Mouse (Mus musculus): ENCODE results near the gene Ctla4. TPM values are rescaled to one million over a fixed set of nuclear protein-coding genes. Genes with fewer than 3 reads are reported as not detected.

Ctla4 gene
- total RNA-seq (2014; fragmentation: Nextera tagmentation) (not detected in 2 replicates), total RNA-seq (2017) (not detected in 2 replicates)

- ATAC-seq (replicated peaks; ENCODE audit: low FRiP score, low TSS enrichment, poor library complexity, severe bottlenecking): no peak
Observed at GRCm38 (mm10) chr1:60886981-60887380, at the start of gene Ctla4. Ctla4 (plus strand) TSS chr1:60887000.

GRCm38 (mm10) chr1:60839161-60839560 lies 47.6 kb upstream of the Ctla4 start:
- ATAC-seq (replicated peaks; ENCODE audit: low FRiP score, low TSS enrichment, poor library complexity, severe bottlenecking): no peak

DNA sequence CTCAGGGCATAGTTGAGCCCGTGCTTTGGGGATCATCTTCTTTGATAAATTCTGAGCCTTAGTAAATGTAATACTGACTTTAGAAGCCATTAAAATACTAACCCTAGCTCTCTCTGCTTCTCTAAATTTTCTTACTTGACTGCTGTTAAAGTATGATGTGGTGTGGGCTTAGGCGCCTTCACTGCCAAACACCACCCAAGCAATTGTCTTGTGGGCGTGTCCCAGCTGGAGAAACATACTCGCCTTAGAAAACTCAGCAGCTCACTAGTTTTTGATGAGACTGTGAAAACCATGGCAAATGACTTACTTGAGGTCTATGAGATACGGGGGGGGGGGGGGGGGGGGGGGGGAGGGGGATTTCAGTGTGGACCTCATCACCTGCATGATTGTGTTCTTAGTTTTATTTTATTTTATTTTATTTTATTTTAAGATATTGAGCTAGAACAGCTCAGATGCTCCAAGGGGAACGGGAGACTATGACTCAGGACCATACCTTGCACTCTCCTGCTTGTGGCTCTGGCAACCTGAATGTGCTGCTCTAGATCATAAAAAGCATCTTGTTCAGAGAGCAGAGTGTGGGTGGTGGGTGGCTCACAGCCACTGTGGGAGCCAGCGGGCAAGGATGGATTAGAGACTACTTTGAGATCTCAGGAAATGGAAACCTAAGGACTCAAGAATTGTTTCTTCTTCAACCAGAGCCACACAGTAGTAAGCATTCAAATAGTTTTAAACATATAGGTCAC lies 41.3 kb upstream of the Ctla4 start:
- no peak for ATAC-seq (replicated peaks; ENCODE audit: low FRiP score, low TSS enrichment, poor library complexity, severe bottlenecking)

GRCm38 (mm10) chr1:60846616-60847275 lies 40.1 kb upstream of the Ctla4 start:
- no peak for ATAC-seq (replicated peaks; ENCODE audit: low FRiP score, low TSS enrichment, poor library complexity, severe bottlenecking)

GRCm38 (mm10) chr1:60849112-60849511 lies 37.7 kb upstream of the Ctla4 start:
- no peak for ATAC-seq (replicated peaks; ENCODE audit: low FRiP score, low TSS enrichment, poor library complexity, severe bottlenecking)

DNA sequence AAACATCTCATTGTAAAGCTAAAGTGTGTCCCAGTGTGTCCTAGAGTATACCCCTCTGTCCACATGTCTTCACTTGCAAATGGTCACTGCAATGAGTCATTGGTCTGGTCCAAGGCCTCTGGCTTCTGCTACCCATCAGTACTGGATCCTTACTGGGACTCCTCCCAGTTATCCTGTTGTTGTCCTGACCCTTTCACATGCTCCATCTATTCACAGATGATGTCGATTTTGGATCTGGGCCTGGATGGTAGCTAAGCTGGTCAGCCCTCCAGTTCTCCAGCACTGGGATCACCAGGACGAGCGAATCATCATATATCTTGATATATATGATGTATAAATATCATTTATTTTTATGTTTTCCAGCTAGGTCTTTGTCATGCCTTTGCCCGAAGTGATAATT lies 37.0 kb upstream of the Ctla4 start:
- ATAC-seq (replicated peaks; ENCODE audit: low FRiP score, low TSS enrichment, poor library complexity, severe bottlenecking): no peak

GRCm38 (mm10) chr1:60851041-60851781 lies 35.6 kb upstream of the Ctla4 start:
- no peak for ATAC-seq (replicated peaks; ENCODE audit: low FRiP score, low TSS enrichment, poor library complexity, severe bottlenecking)

DNA sequence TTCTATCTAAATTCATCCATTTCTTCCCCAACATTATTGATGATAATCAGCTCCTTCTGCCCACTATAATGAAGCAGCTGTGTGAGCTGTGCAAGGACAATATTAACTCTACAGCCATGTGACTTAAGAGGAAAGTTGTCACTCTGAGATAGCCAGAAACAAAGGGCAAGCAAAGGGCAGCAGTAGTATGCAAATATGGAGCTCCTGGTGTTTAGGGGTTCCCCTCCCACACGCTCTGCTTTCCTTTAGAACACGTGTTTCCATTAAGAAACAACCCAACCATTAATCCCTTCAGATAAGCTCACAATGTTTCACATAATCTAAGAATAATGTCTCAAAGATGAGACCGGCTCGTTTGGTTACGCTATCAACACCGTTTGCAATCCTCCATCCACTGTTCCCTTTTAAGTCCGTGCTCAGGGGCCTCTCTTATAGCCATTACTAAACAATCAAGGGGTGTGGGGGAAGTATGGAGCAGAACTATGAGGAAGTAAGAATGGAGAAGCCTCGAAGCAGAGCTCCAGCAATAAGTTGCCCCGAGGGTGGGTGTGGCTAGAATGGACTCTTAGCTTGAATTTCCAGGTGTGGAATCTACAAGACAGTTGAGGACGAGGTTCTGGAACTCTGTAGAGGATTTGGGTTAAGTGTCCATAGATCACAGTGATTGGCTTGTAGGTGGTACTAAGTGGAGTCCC lies 34.6 kb upstream of the Ctla4 start:
- ATAC-seq (replicated peaks; ENCODE audit: low FRiP score, low TSS enrichment, poor library complexity, severe bottlenecking): no peak

- ATAC-seq (replicated peaks; ENCODE audit: low FRiP score, low TSS enrichment, poor library complexity, severe bottlenecking): no peak
Observed at GRCm38 (mm10) chr1:60852770-60853147, 34.0 kb upstream of the Ctla4 start.

DNA sequence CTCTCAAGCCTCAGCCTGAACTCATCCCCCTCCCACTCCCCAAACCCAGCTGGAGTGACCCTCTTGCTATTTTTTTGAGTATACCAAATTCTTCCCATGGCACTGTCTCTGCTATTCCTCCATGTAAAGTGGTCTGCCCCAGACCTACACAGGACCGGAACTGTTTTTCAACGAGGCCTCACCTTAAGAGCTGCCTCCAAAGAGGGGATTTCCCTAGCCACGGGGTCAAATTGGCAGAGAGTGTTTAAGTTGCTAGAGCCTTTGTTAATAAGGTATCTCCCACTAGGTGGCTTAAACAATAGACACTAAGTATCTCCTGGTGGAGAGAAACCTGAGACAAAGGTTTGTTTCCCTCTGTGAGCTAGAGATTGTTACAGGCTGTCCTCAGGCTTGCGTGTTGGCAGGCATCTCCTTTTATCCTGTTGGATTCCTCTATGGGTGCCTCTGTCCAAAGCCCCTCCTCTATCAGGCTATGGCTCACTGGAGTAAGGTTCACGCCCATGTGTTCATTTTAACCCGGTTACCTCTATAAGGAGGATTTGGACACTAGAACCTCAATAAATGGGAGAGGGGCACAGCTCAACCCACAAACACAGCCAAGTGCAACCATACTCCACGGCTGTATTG lies 33.4 kb upstream of the Ctla4 start:
- ATAC-seq (replicated peaks; ENCODE audit: low FRiP score, low TSS enrichment, poor library complexity, severe bottlenecking): no peak

- no peak for ATAC-seq (replicated peaks; ENCODE audit: low FRiP score, low TSS enrichment, poor library complexity, severe bottlenecking)
Observed at GRCm38 (mm10) chr1:60853991-60854390, 32.8 kb upstream of the Ctla4 start.

DNA sequence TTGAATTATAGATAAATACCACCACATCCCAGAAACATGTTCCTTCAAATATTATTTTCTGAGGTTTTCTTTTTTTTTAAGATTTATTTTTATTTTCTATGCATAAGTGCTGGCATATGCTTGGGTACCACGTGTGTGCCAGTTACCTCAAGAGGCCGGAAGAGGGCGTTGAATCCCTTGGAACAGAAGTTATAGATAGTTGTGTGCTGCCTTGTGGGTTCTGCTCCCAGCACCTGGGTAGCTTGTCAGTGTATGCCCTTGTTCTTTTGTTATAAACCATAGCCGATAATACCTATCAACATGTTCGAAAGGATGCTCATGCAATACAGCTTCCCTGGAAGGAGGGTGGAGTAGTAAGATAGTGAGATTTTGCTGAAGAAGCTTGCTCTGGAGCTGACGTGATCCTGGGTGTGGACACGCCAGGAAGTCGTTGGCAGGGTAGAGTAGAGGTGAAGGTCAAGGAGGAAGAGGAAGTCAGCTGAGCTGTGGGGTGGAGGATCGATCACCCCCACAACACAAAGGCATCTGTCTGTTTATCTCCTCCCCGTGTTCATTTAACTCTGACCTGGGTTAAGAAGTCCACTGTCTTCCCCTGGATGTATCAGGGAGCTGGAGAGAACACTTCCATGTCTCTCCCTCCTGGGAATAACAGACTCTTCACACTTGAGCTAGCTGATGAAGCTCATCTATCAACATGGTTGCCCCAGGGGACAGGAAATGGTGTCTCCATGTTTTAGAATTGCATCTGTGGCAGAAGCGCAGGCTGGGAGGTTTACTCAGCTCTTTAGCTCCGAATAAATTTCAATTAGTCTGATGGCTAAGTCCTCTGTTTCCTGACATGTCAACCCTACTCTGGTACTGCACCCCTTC lies 29.2 kb upstream of the Ctla4 start:
- ATAC-seq (replicated peaks; ENCODE audit: low FRiP score, low TSS enrichment, poor library complexity, severe bottlenecking): no peak

DNA sequence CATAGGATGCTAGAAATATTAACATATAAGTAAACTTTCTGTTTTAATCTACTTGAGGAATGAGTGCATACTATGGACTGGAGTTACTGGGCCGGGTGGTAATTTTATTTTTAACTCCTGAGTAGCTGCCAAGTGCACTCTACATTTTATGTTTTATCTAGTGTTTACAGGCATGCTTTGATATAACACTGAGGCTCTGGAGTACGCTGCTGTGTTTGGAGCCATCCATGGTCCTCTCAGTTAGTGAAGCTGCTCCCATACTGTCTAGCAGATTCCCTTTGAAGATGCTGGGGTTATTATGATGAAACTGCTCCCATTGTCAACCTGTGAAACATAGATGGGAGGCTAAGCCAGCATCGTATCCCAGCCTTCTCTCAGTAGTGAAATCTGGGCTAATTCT lies 27.6 kb upstream of the Ctla4 start:
- no peak for ATAC-seq (replicated peaks; ENCODE audit: low FRiP score, low TSS enrichment, poor library complexity, severe bottlenecking)

DNA sequence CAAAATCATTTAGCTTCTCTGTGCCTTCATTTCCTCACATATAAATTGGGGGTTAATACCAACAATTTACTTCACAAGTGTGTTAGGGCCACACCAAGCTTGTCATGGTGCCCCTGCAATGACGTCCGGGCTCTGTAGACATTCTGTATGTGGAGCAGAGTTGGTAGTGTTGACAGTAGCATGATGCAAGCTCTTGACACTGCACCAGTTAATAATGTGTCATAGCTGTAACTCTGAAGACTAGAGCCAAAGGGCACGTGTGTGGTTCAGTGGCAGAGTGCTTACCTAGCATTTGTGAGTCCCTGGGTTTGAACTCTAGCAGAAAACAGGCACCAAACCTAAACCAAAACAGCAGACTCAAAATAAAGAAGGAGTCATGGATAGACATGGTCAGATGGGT lies 27.0 kb upstream of the Ctla4 start:
- no peak for ATAC-seq (replicated peaks; ENCODE audit: low FRiP score, low TSS enrichment, poor library complexity, severe bottlenecking)

DNA sequence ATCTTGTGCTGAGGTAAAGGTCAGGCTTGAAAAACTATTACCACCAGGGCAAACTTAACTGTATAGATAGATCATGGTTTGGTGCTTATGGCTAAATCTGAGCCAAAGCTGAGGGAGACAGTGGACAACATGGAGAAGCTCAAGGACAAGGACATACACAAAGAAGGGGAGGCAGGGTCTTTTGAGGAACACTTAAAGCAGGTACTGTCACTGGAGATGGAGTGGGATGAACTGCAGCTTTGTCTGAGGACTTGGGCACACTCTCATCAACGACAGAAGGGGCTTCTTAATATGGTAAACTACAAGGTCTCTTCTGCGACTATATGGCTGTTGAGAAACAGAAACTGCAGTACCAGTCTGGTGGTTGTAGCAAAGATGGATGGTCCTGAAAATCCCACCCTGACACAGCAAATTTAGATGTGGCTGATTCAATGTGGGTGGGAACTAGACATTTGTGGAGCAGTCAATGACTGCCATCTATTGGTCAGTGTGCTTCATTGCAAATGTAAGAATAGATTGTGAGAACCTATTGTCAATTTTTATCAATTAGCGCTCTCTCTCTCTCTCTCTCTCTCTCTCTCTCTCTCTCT lies 26.3 kb upstream of the Ctla4 start:
- ATAC-seq (replicated peaks; ENCODE audit: low FRiP score, low TSS enrichment, poor library complexity, severe bottlenecking): peak; percentile 78

GRCm38 (mm10) chr1:60860955-60861354 lies 25.8 kb upstream of the Ctla4 start:
- ATAC-seq (replicated peaks; ENCODE audit: low FRiP score, low TSS enrichment, poor library complexity, severe bottlenecking): no peak

DNA sequence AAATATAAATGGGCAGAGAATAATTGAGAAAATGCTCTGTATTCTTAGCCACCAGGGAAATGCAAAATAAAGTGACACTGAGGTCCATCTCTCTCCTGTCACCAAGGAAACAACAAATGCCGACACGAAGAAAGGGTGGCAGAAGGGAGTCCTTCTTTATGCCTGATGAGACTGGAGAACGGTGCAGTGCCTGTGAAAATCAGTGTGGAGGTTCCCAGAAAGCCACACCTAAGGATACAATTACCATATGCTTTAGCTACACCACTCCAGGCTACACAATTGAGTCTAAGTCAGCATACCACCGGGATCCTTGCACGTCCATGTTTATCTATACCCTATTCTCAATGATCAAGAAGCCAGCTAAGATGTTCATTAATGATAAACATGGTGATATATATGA lies 25.4 kb upstream of the Ctla4 start:
- ATAC-seq (replicated peaks; ENCODE audit: low FRiP score, low TSS enrichment, poor library complexity, severe bottlenecking): no peak

DNA sequence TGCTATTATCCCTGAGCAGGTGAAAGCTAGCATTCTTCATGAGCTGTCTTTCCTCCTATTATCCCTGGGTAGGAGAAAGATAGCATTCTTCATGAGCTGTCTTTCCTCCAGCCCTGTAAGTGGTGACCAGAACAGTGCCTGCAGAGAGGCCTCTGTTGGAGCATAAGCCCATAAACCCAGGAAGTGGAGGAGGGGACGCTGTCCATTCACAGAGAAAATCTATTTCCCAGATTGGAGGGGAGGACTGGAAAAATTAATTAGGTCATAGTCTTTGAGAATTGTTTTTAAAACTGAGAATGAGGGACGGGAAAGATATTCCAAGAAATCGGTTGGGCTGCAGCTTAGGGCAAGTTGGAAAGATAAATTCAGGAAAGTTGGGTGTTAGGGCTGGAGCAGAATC lies 24.3 kb upstream of the Ctla4 start:
- ATAC-seq (replicated peaks; ENCODE audit: low FRiP score, low TSS enrichment, poor library complexity, severe bottlenecking): no peak
